Mouse (Mus musculus): ENCODE measurements at regions not wholly inside any gene's neighbourhood (a gene's known extent, or its start where the extent isn't known, plus 50 kb on each side); places are given as distances from the start of the nearest gene placed in this dataset.
"Not testable (repeated sequence)": the region's sequence is repeated elsewhere in the genome, so short reads cannot be mapped to it uniquely, and the experiment has no call there.

GRCm38 (mm10) chr15:19458485-19458884 is 639.7 kb downstream of the Cdh10 start:
- DNase-seq (ENCODE audit: low read depth, low spot score): no peak

GRCm38 (mm10) chr15:19473521-19473920 is 654.8 kb downstream of the Cdh10 start:
- DNase-seq (ENCODE audit: low read depth, low spot score): peak; percentile 8

GRCm38 (mm10) chr15:19493556-19493955 is 674.8 kb downstream of the Cdh10 start:
- not testable (repeated sequence) for DNase-seq (ENCODE audit: low read depth, low spot score)

GRCm38 (mm10) chr15:19519377-19519776 is 700.6 kb downstream of the Cdh10 start:
- DNase-seq (ENCODE audit: low read depth, low spot score): no peak

GRCm38 (mm10) chr15:19540676-19541075 is 721.9 kb downstream of the Cdh10 start:
- no peak for DNase-seq (ENCODE audit: low read depth, low spot score)

- DNase-seq (ENCODE audit: low read depth, low spot score): no peak
Observed at GRCm38 (mm10) chr15:19549757-19550156, 731.0 kb downstream of the Cdh10 start.

- no peak for DNase-seq (ENCODE audit: low read depth, low spot score)
Observed at GRCm38 (mm10) chr15:19584769-19585168, 766.0 kb downstream of the Cdh10 start.

GRCm38 (mm10) chr15:19585281-19585680 is 766.5 kb downstream of the Cdh10 start:
- DNase-seq (ENCODE audit: low read depth, low spot score): no peak

GRCm38 (mm10) chr15:19593746-19594145 is 775.0 kb downstream of the Cdh10 start:
- DNase-seq (ENCODE audit: low read depth, low spot score): no peak

GRCm38 (mm10) chr15:19622367-19622766 is 803.6 kb downstream of the Cdh10 start:
- not testable (repeated sequence) for DNase-seq (ENCODE audit: low read depth, low spot score)

GRCm38 (mm10) chr15:19667380-19667779 is 781.7 kb upstream of the Cdh12 start:
- no peak for DNase-seq (ENCODE audit: low read depth, low spot score)

GRCm38 (mm10) chr15:19675545-19675944 is 773.5 kb upstream of the Cdh12 start:
- no peak for DNase-seq (ENCODE audit: low read depth, low spot score)

GRCm38 (mm10) chr15:19687239-19687638 is 761.8 kb upstream of the Cdh12 start:
- DNase-seq (ENCODE audit: low read depth, low spot score): no peak

GRCm38 (mm10) chr15:19711764-19712163 is 737.3 kb upstream of the Cdh12 start:
- DNase-seq (ENCODE audit: low read depth, low spot score): no peak
